Mouse (Mus musculus) erythroblast, embryonic 14.5 days (primary cell): Measurements from ENCODE around the gene Slc24a3. TPM values are rescaled to one million over a fixed set of nuclear protein-coding genes. Genes with fewer than 3 reads are reported as not detected.

Experiments
- H3K27me3 ChIP-seq: 2 replicates; pipeline ENCODE4 v1.6.1; 2012; ENCODE audit warnings: inconsistent platforms; ENCODE audit not compliant: control insufficient read depth
- H3K36me3 ChIP-seq: 2 replicates; pipeline ENCODE4 v1.6.1; 2012; ENCODE audit warnings: mild to moderate bottlenecking, inconsistent platforms; ENCODE audit not compliant: control insufficient read depth
- H3K4me1 ChIP-seq: 2 replicates; pipeline ENCODE4 v1.6.1; 2012; ENCODE audit warnings: inconsistent platforms; ENCODE audit not compliant: control insufficient read depth
- H3K4me3 ChIP-seq: replicated peaks from 2 replicates; pipeline ENCODE3; 2012; ENCODE audit warnings: moderate library complexity, mild to moderate bottlenecking, inconsistent platforms
- H3K9me3 ChIP-seq: 2 replicates; pipeline ENCODE4 v1.6.1; 2012; ENCODE audit warnings: low read length, inconsistent platforms, mixed read lengths; ENCODE audit not compliant: control insufficient read depth
- GATA1 ChIP-seq: IDR thresholded peaks from 2 replicates; pipeline ENCODE4 v1.6.1; 2012; ENCODE audit warnings: low read length, inconsistent platforms, mixed read lengths
- TAL1 ChIP-seq: IDR thresholded peaks from 3 replicates; pipeline ENCODE4 v1.6.1; 2012; ENCODE audit warnings: low read length, inconsistent platforms, mixed read lengths
- polyA plus RNA-seq: library from polyadenylated mRNA; stranded (reverse); fragments of >175 nt; gene quantifications from 2 replicates; pipeline ENCODE4 v1.2.3, GENCODE M21; 2012

Gene Slc24a3
- polyA plus RNA-seq, 1 experiment = 0.02 TPM

DNA sequence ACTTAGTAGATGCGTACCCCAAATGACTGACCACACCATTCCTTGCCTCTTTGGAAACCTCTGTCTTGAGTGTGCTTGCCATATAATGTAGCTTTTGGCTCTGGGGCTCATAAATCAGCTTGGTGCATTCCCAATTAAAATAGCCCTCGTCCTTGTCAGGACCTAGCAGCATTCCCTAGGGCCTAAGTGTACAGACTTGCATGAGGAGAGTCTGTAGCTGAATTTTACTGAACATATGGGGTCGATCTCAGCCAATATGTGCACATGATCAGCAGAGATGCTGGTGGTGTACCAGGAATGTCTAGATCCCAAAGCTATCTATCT lies 254.3 kb downstream of the Slc24a3 start:
- TF ChIP-seq GATA1 = no peak
- TF ChIP-seq TAL1 = no peak

DNA sequence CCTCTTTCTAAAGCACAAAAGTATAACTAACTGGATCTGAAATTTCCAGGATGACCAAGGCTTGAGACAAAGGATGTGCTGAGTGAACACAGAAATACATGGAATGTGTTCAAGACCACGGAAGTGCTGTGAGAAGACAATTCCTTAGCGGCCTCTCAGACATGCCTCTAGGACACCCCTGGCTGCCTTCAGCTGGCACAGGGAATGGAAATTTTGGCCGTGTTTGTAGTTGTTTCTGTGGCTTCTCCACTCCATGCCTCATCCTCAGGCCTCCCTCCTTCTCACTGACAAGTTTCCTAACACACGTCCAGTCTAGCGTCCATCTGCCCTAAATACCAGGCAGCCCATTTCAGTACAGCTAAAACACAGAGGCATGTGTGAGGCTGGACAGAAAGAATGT lies 262.4 kb downstream of the Slc24a3 start:
- no peak overlapping the region for H3K4me3 ChIP-seq
- H3K36me3 ChIP-seq = no peaks in the 10 kb centered on the region
- no peaks in the 10 kb centered on the region for H3K27me3 ChIP-seq
- TF ChIP-seq GATA1 (no peak), TAL1 (no peak)
- no peaks in the 10 kb centered on the region for H3K9me3 ChIP-seq
- H3K4me1 ChIP-seq = no peaks in the 10 kb centered on the region

More for the DNA sequence above, 254.3 kb downstream of the Slc24a3 start:
- no peaks in the 10 kb centered on the region for H3K27me3 ChIP-seq
- H3K9me3 ChIP-seq = no peaks in the 10 kb centered on the region
- no peaks in the 10 kb centered on the region for H3K36me3 ChIP-seq
- no peaks in the 10 kb centered on the region for H3K4me1 ChIP-seq
- H3K4me3 ChIP-seq = no peak overlapping the region

DNA sequence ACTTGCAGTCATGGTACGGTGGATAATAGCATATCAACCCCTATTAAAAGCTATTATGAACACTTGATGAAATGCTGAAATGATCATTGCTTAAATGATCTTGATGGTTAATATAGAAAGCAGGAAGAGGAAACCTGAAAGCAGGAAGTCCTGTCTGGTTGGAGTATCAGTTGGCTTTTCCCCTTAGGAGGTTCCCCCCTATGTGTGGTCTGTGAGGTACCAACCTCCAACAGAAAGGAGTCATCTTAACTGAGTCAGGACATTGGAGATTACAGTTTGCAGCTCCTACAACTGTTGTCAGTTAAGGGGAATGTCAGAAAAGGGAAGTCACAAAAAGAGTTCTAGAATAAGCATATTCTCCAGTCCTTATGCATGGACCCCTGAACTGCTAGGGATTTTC lies 266.5 kb downstream of the Slc24a3 start:
- Histone ChIP-seq H3K4me3 (no peak overlapping the region), H3K36me3 (no peaks in the 10 kb centered on the region), H3K27me3 (no peaks in the 10 kb centered on the region), H3K9me3 (no peaks in the 10 kb centered on the region), H3K4me1 (no peaks in the 10 kb centered on the region)
- no peak for TF ChIP-seq GATA1
- TF ChIP-seq TAL1 = no peak

DNA sequence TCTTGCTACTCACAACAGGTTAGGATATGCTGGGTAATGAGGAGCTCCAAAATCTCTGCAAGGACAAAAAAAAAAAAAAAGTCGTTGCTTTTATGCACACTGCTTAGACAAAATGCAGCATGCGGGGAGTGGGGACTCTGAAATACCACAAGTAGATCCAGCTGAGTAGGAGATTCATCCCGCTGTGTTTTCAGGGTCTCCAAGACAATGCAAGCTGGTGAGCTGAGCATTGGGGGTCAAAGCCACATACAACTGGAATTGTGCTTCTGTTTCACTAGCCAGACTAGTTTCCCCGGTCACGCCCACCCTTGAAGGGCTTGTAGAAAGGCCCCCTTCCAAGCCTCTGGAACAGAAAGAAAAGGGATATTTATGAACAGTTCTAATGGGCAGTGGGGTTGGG lies 270.8 kb downstream of the Slc24a3 start:
- no peaks in the 10 kb centered on the region for H3K27me3 ChIP-seq
- no peaks in the 10 kb centered on the region for H3K4me1 ChIP-seq
- H3K4me3 ChIP-seq = no peak overlapping the region
- H3K36me3 ChIP-seq = no peaks in the 10 kb centered on the region
- TF ChIP-seq GATA1 (no peak), TAL1 (no peak)
- no peaks in the 10 kb centered on the region for H3K9me3 ChIP-seq

DNA sequence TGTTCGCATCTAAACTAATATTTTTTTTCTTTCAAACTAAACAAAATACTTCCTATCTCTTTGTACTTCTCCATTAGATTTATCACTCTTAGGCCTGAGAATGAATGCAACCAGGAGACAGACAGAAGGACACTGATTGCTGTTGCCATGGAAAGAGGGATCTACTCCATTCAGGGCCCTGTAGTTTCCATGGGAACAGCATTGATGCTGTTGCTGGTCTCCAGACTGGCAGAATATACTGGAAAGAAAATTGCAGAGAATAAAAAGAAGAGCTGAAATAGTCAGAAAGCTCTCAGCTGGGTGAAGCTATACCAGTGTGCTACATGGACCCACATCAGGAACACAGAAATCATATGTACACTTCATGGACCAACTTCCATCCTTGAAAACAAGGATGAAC lies 272.2 kb downstream of the Slc24a3 start:
- no peak for TF ChIP-seq GATA1
- no peak for TF ChIP-seq TAL1
- no peaks in the 10 kb centered on the region for H3K27me3 ChIP-seq
- no peaks in the 10 kb centered on the region for H3K4me1 ChIP-seq
- no peaks in the 10 kb centered on the region for H3K36me3 ChIP-seq
- no peaks in the 10 kb centered on the region for H3K9me3 ChIP-seq
- H3K4me3 ChIP-seq = no peak overlapping the region

DNA sequence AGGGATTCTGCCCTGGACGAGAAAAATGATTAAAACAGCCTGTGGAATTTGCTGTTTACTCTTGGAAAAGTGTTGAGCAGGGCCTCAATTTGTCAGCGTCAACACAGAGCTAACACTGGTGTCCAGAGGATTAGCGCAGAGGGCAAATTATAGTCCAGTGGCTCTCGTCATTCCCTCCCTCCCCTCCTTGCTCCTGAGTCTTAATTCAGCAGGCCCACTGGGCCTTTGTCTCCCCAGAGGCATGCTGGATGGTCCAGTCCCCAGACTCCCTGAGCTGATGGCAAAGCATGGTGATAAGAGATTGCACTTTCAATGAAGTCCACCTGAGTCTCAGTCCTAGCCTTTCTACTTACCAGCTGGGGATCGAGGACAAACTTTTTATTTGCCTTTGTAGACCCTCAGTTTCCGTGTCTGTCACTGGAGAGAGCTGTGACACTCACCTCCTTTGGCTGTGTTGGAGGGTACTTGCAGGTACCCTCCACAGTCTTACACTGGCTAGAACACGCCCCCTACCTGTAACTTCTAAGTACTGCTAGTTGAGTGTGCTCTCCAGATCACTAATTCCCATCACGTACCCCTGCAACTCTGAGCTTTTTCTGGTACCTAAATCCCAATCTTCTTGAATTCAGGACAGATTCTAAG lies 289.7 kb downstream of the Slc24a3 start:
- no peaks in the 10 kb centered on the region for H3K9me3 ChIP-seq
- H3K4me3 ChIP-seq = no peak overlapping the region
- no peaks in the 10 kb centered on the region for H3K27me3 ChIP-seq
- H3K36me3 ChIP-seq = no peaks in the 10 kb centered on the region
- H3K4me1 ChIP-seq = no peaks in the 10 kb centered on the region
- TF ChIP-seq GATA1 (no peak), TAL1 (no peak)

DNA sequence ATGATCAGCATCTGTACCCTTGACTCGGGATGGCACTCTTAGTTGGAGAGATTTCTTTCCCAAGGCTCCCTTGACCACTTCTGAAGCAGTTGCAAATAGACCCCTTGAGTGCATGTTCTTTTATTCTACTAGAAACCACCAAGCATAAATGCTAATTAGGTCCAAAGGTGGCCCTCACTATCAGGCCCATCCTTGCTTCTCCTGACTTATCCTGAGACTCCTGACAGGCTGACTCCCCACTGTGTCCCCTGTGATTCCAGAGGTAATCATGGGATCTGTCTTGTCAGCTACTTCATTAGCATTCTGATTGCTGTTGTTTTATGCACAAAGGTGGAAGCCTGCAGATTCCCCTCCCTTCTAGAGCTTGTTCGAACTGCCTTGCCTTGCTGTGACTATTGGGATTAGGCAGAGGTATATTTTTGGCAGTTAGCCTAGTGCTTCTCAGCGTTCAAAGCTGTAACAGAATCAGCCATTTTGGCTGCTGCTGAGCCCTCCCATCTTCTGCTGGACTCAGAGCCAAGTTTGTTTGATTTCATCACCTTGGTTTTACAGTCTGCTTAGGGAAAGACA lies 293.4 kb downstream of the Slc24a3 start:
- H3K4me1 ChIP-seq = no peaks in the 10 kb centered on the region
- no peak for TF ChIP-seq TAL1
- no peak for TF ChIP-seq GATA1
- no peaks in the 10 kb centered on the region for H3K9me3 ChIP-seq
- H3K27me3 ChIP-seq = no peaks in the 10 kb centered on the region
- no peak overlapping the region for H3K4me3 ChIP-seq
- no peaks in the 10 kb centered on the region for H3K36me3 ChIP-seq

DNA sequence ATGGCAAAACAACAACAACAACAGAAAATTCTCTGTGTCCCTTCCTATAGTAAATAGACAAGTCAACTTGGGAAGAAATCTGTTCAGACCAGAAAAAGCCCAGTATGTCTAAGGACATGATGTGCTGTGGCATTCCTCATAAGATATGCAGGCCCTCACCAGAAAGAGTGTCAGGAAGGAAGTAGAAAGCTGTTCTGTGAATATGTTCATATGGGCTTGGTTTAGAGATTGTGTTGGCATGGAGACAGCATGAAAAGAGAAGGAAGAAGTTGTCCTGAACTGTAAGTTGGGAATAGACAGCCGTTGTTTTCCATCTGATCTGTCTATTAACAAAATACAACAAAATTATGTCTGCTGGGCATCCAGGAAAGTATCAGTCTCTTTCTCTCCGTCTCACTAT lies 294.7 kb downstream of the Slc24a3 start:
- Histone ChIP-seq H3K9me3 (no peaks in the 10 kb centered on the region), H3K27me3 (no peaks in the 10 kb centered on the region), H3K4me3 (no peak overlapping the region), H3K4me1 (no peaks in the 10 kb centered on the region), H3K36me3 (no peaks in the 10 kb centered on the region)
- TF ChIP-seq TAL1 (no peak), GATA1 (no peak)

DNA sequence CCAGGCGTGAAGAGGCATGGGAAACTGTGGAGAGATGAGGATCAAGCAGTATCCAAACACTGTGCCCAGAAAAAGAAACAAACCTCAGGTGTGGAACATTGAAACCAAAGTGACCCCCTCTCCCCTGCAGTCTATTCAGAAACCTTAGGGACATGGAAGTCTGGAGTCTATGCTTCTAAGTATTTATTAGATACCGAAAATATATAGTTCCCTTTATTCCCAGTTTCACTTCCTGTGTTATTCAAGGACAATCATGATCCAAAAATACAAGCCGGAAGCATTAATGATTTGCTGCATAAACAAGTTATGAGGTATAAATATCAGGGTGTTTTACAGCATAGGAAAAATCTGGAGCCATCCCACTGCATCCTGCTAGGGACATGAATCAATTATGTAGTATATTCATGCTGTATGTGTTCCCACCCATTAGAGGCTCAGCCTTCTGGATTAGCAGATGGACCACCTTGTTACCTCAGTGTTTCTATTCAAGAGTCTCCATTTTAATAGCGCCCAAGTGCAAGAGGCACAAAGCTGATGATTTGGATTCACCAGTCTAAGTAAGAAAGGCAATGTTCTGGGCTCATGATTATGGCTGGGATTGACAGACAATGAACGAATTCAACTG lies 301.3 kb downstream of the Slc24a3 start:
- no peaks in the 10 kb centered on the region for H3K36me3 ChIP-seq
- no peaks in the 10 kb centered on the region for H3K9me3 ChIP-seq
- H3K4me3 ChIP-seq = no peak overlapping the region
- H3K4me1 ChIP-seq = no peaks in the 10 kb centered on the region
- no peaks in the 10 kb centered on the region for H3K27me3 ChIP-seq
- TF ChIP-seq TAL1 (no peak), GATA1 (no peak)
